Mouse (Mus musculus): ENCODE results near the gene Htatip2. TPM values are rescaled to one million over a fixed set of nuclear protein-coding genes. Genes with fewer than 3 reads are reported as not detected.
A peak's percentile ranks its signal among the peaks of the same experiment; 100 is the strongest.

Htatip2 gene
- 35.2 and 37.9 TPM in 2 replicates for polyA plus RNA-seq (2015; fragmentation: Nextera tagmentation; extraction: Ambion mirVana)

- peak; percentile 68 for DNase-seq (ENCODE audit: low spot score)
These were observed at the start of gene Htatip2 for GRCm38 (mm10) chr7:49758934-49759571. Htatip2 (plus strand) TSS chr7:49759115.

GRCm38 (mm10) chr7:49709381-49710021 is 49.4 kb upstream of the Htatip2 start:
- DNase-seq (ENCODE audit: low spot score): no peak

- no peak for DNase-seq (ENCODE audit: low spot score)
These were observed 40.8 kb upstream of the Htatip2 start for GRCm38 (mm10) chr7:49717942-49718733.

- DNase-seq (ENCODE audit: low spot score): no peak
These were observed 24.6 kb upstream of the Htatip2 start for GRCm38 (mm10) chr7:49734342-49734741.

GRCm38 (mm10) chr7:49739448-49739847 is 19.5 kb upstream of the Htatip2 start:
- DNase-seq (ENCODE audit: low spot score): no peak

- peak; percentile 35 for DNase-seq (ENCODE audit: low spot score)
These were observed 17.4 kb upstream of the Htatip2 start for GRCm38 (mm10) chr7:49741474-49741873.

- no peak for DNase-seq (ENCODE audit: low spot score)
These were observed 17.0 kb upstream of the Htatip2 start for GRCm38 (mm10) chr7:49741923-49742322.

GRCm38 (mm10) chr7:49751148-49751547 is 7.8 kb upstream of the Htatip2 start:
- peak; percentile 45 for DNase-seq (ENCODE audit: low spot score)

- peak; percentile 59 for DNase-seq (ENCODE audit: low spot score)
These were observed 6.0 kb upstream of the Htatip2 start for GRCm38 (mm10) chr7:49752730-49753506.

- peak; percentile 68 for DNase-seq (ENCODE audit: low spot score)
These were observed 4.1 kb upstream of the Htatip2 start for GRCm38 (mm10) chr7:49754767-49755166.

GRCm38 (mm10) chr7:49762605-49763004 is 3.7 kb downstream of the Htatip2 start:
- no peak for DNase-seq (ENCODE audit: low spot score)

- no peak for DNase-seq (ENCODE audit: low spot score)
These were observed 5.2 kb downstream of the Htatip2 start for GRCm38 (mm10) chr7:49764011-49764716.

GRCm38 (mm10) chr7:49766166-49766565 is 7.3 kb downstream of the Htatip2 start:
- DNase-seq (ENCODE audit: low spot score): no peak

GRCm38 (mm10) chr7:49768509-49768908 is 9.6 kb downstream of the Htatip2 start:
- DNase-seq (ENCODE audit: low spot score): no peak

- DNase-seq (ENCODE audit: low spot score): no peak
These were observed 15.5 kb downstream of the Htatip2 start for GRCm38 (mm10) chr7:49774396-49774795.

- DNase-seq (ENCODE audit: low spot score): no peak
These were observed 18.7 kb downstream of the Htatip2 start for GRCm38 (mm10) chr7:49777585-49777984.

GRCm38 (mm10) chr7:49778114-49778901 is 19.4 kb downstream of the Htatip2 start, which contains the start of gene Prmt3:
Prmt3 (plus strand) TSS chr7:49778346.
- peak; percentile 99 for DNase-seq (ENCODE audit: low spot score)

GRCm38 (mm10) chr7:49778904-49779615 is 20.1 kb downstream of the Htatip2 start:
- no peak for DNase-seq (ENCODE audit: low spot score)

GRCm38 (mm10) chr7:49783017-49783416 is 24.1 kb downstream of the Htatip2 start:
- no peak for DNase-seq (ENCODE audit: low spot score)

Measured in thymus, postnatal 0 days (tissue).